Mouse (Mus musculus) ES-Bruce4 (cell line): ENCODE measurements around the gene Gadd45g.

Experiments
- CTCF ChIP-seq: IDR thresholded peaks from one replicate; pipeline ENCODE4 v1.8.1; 2011; ENCODE audit warnings: low read depth, low read length
- EP300 ChIP-seq: IDR thresholded peaks from 2 replicates; pipeline ENCODE4 v1.6.1; 2011; ENCODE audit warnings: low read depth, low read length; ENCODE audit not compliant: insufficient read depth
- POLR2A ChIP-seq: IDR thresholded peaks from one replicate; pipeline ENCODE4 v1.8.1; 2011; ENCODE audit warnings: low read length; ENCODE audit not compliant: insufficient read depth

DNA sequence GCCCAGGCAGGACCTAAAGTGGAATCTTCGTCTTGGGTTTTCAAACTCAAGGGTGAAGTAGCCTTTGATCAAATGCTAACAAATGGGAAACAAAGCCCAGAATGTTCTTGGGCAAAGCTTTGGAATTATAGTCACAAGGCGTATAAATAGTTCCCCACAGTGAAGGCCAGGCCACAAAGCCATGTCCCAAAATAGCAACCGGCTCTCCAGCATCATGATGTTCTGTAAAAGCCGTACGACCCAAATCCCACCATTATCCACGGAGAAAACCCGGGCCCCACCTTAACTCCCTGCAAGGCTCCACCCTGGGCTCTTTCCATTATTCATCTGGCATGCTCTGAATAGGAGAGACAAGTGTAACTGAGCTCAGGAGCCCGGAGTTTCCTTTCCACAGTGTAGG is 32.3 kb downstream of the Gadd45g start:
- no peak for TF ChIP-seq CTCF
- TF ChIP-seq POLR2A: no peak
- no peak for TF ChIP-seq EP300
